Mouse (Mus musculus) heart, embryonic 15.5 days (tissue): ENCODE measurements around the gene Olfr62. TPM values are rescaled to one million over a fixed set of nuclear protein-coding genes. Genes with fewer than 3 reads are reported as not detected.
A peak's percentile ranks its signal among the peaks of the same experiment; 100 is the strongest.

Source experiments
- ATAC-seq: fragments of 200-750 bp; cut with Nextera tagmentation; replicated peaks from 2 replicates; pipeline ENCODE4 v1.8.0; 2017; ENCODE audit warnings: low read depth, moderate TSS enrichment; ENCODE audit not compliant: insufficient number of reproducible peaks, insufficient read depth, low FRiP score
- H3K27ac ChIP-seq: fragments of 300-500 bp; sonication (generic); 2 replicates; pipeline ENCODE4 v1.5.1; 2015; ENCODE audit warnings: mild to moderate bottlenecking, inconsistent platforms
- H3K27me3 ChIP-seq: fragments of 300-500 bp; sonication (generic); 2 replicates; pipeline ENCODE4 v1.6.1; 2015; ENCODE audit warnings: inconsistent platforms
- H3K36me3 ChIP-seq: fragments of 300-500 bp; sonication (generic); 2 replicates; pipeline ENCODE4 v1.6.1; 2015; ENCODE audit warnings: mild to moderate bottlenecking, inconsistent platforms
- H3K4me1 ChIP-seq: fragments of 300-500 bp; sonication (generic); replicated peaks from 2 replicates; pipeline ENCODE4 v1.6.1; 2015; ENCODE audit warnings: inconsistent platforms
- H3K4me2 ChIP-seq: fragments of 300-500 bp; sonication (generic); 2 replicates; pipeline ENCODE4 v1.6.1; 2015; ENCODE audit warnings: inconsistent platforms, mild to moderate bottlenecking, moderate library complexity
- H3K4me3 ChIP-seq: fragments of 300-500 bp; sonication (generic); 2 replicates; pipeline ENCODE4 v1.5.1; 2015; ENCODE audit warnings: mild to moderate bottlenecking, inconsistent platforms
- H3K9ac ChIP-seq: fragments of 300-500 bp; sonication (generic); 2 replicates; pipeline ENCODE4 v1.6.1; 2015; ENCODE audit warnings: mild to moderate bottlenecking, inconsistent platforms
- H3K9me3 ChIP-seq: fragments of 300-500 bp; sonication (generic); replicated peaks from 2 replicates; pipeline ENCODE4 v1.6.1; 2016; ENCODE audit warnings: inconsistent platforms
- WGBS: fragments of 180-500 bp; shearing (Covaris S2); methylation state at CpG from one replicate; pipeline ENCODE4 v1.1.7; 2015; ENCODE audit warnings: mixed read lengths; 5-methylcytosine and 5-hydroxymethylcytosine counted together
- polyA plus RNA-seq: library from polyadenylated mRNA; unstranded; fragments of >200 nt; fragmentation: Nextera tagmentation; extraction: Ambion mirVana; gene quantifications from 2 replicates; pipeline ENCODE4 v1.2.1, GENCODE M21; 2015

Gene Olfr62
- not detected in 2 replicates for polyA plus RNA-seq

DNA sequence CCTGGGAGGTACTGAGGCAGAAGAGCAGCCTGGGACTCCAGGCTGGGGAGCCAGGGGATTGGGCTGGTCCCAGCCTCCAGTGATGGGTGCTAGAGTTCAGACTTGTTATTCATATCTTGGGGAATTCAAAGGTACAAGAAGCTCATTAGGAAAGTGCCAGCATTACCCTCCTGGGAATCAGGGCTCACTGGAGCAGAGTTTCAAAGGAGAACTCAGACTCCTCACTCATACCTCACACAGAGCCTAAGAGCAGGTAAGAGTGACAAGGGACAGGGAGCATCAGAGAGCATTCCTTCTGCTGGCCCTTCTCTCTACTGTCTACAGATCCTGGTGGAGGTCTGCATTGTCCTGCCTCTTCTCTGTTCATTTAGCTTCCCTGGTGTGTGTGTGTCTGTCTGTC lies at the start of gene Olfr62:
Olfr62 (plus strand) TSS at position 301 of the 400 bp plus-strand sequence.
- no peak within 1 kb of the TSS for H3K9ac ChIP-seq
- H3K27ac ChIP-seq, result no peak within 1 kb of the TSS
- H3K4me3 ChIP-seq, result no peak within 1 kb of the TSS
- no peaks in the 10 kb centered on the region for H3K9me3 ChIP-seq
- no peak within 1 kb of the TSS for H3K4me2 ChIP-seq
- H3K27me3 ChIP-seq, result peaks cover 5% of the 10 kb centered on the region; the same call in 1 of the 2 replicates
- H3K4me1 ChIP-seq, result no peaks in the 10 kb centered on the region
- no peak for ATAC-seq
- H3K36me3 ChIP-seq, result no peaks in the 10 kb centered on the region

- Histone ChIP-seq H3K4me3 (no peak overlapping the region), H3K4me2 (no peak overlapping the region), H3K27me3 (peaks cover 39% of the 10 kb centered on the region), H3K4me1 (no peaks in the 10 kb centered on the region), H3K27ac (no peak overlapping the region), H3K9me3 (no peaks in the 10 kb centered on the region), H3K36me3 (no peaks in the 10 kb centered on the region), H3K9ac (no peak overlapping the region)
- 57% methylated on average over 3 of the region's 3 CpGs for WGBS
- no peak for ATAC-seq
Measured at GRCm38 (mm10) chr4:118609836-118610235, 48.9 kb upstream of the Olfr62 start.

GRCm38 (mm10) chr4:118612619-118613018 lies 46.1 kb upstream of the Olfr62 start:
- Histone ChIP-seq H3K27ac (no peak overlapping the region), H3K4me2 (no peak overlapping the region), H3K9me3 (no peaks in the 10 kb centered on the region), H3K9ac (no peak overlapping the region), H3K27me3 (peaks cover 39% of the 10 kb centered on the region), H3K36me3 (no peaks in the 10 kb centered on the region), H3K4me1 (no peaks in the 10 kb centered on the region), H3K4me3 (no peak overlapping the region)
- ATAC-seq, result no peak
- 21% methylated on average over 11 of the region's 11 CpGs for WGBS

DNA sequence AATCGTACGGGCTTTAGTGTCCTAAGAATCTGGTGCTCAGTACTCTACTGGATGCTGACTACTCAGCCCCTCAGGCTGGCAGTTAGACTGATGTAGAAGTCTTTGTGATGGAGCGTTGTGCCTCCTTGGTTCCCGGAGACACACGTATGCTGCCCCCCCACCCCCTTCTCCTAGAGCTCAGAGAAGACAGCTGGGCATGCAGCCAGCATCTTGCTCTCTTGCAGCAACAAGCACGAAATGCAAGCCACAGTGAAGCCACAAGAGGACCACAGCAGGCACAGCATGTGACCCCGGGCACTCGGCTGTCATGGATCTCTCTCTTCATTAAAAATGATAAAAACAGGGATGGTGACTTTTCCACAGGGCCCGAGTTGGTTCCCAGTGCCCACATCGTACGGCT lies 43.3 kb upstream of the Olfr62 start:
- no peaks in the 10 kb centered on the region for H3K4me1 ChIP-seq
- 74% methylated on average over 11 of the region's 11 CpGs for WGBS
- H3K27me3 ChIP-seq, result peaks cover 23% of the 10 kb centered on the region
- H3K36me3 ChIP-seq, result no peaks in the 10 kb centered on the region
- no peak overlapping the region for H3K9ac ChIP-seq
- no peak overlapping the region for H3K27ac ChIP-seq
- ATAC-seq, result no peak
- H3K4me2 ChIP-seq, result no peak overlapping the region
- no peak overlapping the region for H3K4me3 ChIP-seq
- H3K9me3 ChIP-seq, result no peaks in the 10 kb centered on the region

GRCm38 (mm10) chr4:118620279-118620966 lies 38.3 kb upstream of the Olfr62 start, which contains the start of the genes Cfap57 and Ebna1bp2:
Gene Cfap57, minus strand, starts transcription at chr4:118620777.
Gene Ebna1bp2, plus strand, starts transcription at chr4:118620799.
- Histone ChIP-seq H3K9me3 (no peaks in the 10 kb centered on the region), H3K4me1 (peaks cover 11% of the 10 kb centered on the region), H3K27ac (peak within 1 kb of the TSS; percentile 32; the same call in 1 of the 2 replicates), H3K4me2 (peak within 1 kb of the TSS; percentile 89), H3K27me3 (no peaks in the 10 kb centered on the region), H3K9ac (peak within 1 kb of the TSS; percentile 70), H3K36me3 (peaks cover 22% of the 10 kb centered on the region), H3K4me3 (peak within 1 kb of the TSS; percentile 69)
- WGBS, result 1% methylated on average over 32 of the region's 41 CpGs
- peak; percentile 84 for ATAC-seq

DNA sequence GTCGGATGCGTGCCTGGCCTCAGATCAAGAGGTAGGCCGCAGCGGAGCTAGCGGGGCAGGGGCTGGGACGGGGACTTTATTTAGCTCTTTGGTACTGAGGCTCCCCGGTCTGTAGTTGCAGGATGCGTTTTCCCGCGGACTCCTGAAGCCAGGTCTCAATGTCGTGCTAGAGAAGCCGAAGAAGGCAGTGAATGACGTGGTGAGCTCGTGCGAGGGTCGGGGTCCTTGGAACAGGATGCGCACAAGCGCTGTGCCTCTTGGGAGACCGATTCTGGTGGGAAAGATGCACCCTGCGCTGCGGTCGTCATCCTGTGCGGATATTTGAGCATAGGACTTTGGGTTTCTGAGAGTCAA lies 37.8 kb upstream of the Olfr62 start:
- peak; percentile 26; the same call in 1 of the 2 replicates for ATAC-seq
- H3K9ac ChIP-seq, result peak overlapping the region; percentile 70
- peaks cover 27% of the 10 kb centered on the region for H3K36me3 ChIP-seq
- WGBS, result under 1% methylated on average over 23 of the region's 23 CpGs
- peaks cover 11% of the 10 kb centered on the region for H3K4me1 ChIP-seq
- peak overlapping the region; percentile 89 for H3K4me2 ChIP-seq
- peak overlapping the region; percentile 69 for H3K4me3 ChIP-seq
- no peaks in the 10 kb centered on the region for H3K9me3 ChIP-seq
- H3K27ac ChIP-seq, result peak overlapping the region; percentile 32; the same call in 1 of the 2 replicates
- H3K27me3 ChIP-seq, result no peaks in the 10 kb centered on the region

DNA sequence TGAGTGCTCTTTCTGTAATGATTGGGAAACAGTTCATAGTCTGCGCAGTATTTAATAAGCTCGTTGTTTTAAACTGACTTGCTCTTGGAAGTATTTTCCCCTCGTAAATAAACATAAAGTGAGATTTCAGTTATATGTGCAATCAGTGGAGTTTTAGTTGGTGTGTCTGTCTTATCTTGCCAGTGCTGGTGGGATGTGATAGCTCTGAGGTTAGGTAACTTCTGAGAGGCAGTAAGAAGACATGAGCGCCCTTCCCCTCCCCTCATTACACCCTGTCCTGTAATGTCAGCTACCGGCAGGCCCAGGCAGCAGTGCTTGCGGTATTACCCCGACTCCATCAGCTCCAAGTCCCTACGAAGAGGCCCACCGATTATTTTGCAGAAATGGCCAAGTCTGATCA lies 37.0 kb upstream of the Olfr62 start:
- Histone ChIP-seq H3K4me2 (peak overlapping the region; percentile 89), H3K4me1 (peaks cover 11% of the 10 kb centered on the region), H3K9ac (peak overlapping the region; percentile 70; the same call in 1 of the 2 replicates), H3K4me3 (peak overlapping the region; percentile 69), H3K36me3 (peaks cover 34% of the 10 kb centered on the region), H3K9me3 (no peaks in the 10 kb centered on the region), H3K27ac (no peak overlapping the region), H3K27me3 (no peaks in the 10 kb centered on the region)
- WGBS, result 87% methylated on average over 9 of the region's 9 CpGs
- ATAC-seq, result no peak

DNA sequence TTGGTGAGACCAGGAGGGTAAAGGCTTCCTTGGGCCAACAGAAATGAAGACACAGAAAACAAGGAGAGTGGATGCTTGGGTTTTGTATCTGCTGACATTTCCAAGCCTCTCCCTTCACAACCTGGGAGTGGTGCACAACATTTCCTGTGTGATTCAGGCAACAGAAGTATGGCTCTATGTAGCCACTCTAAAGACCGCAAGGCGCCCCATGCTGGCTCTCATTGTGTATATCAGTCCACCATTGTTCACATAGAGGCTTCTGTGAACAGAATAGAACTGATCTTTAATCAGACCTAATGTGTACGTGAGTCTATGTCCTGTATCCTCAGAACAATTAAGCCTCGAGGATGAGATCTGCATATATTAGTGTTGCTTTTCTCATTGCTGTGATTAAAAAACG lies 28.5 kb upstream of the Olfr62 start:
- no peaks in the 10 kb centered on the region for H3K9me3 ChIP-seq
- H3K36me3 ChIP-seq, result peaks cover 40% of the 10 kb centered on the region
- no peak for ATAC-seq
- H3K4me2 ChIP-seq, result no peak overlapping the region
- H3K27me3 ChIP-seq, result no peaks in the 10 kb centered on the region
- 91% methylated on average over 5 of the region's 5 CpGs for WGBS
- no peaks in the 10 kb centered on the region for H3K4me1 ChIP-seq
- no peak overlapping the region for H3K4me3 ChIP-seq
- no peak overlapping the region for H3K9ac ChIP-seq
- no peak overlapping the region for H3K27ac ChIP-seq

DNA sequence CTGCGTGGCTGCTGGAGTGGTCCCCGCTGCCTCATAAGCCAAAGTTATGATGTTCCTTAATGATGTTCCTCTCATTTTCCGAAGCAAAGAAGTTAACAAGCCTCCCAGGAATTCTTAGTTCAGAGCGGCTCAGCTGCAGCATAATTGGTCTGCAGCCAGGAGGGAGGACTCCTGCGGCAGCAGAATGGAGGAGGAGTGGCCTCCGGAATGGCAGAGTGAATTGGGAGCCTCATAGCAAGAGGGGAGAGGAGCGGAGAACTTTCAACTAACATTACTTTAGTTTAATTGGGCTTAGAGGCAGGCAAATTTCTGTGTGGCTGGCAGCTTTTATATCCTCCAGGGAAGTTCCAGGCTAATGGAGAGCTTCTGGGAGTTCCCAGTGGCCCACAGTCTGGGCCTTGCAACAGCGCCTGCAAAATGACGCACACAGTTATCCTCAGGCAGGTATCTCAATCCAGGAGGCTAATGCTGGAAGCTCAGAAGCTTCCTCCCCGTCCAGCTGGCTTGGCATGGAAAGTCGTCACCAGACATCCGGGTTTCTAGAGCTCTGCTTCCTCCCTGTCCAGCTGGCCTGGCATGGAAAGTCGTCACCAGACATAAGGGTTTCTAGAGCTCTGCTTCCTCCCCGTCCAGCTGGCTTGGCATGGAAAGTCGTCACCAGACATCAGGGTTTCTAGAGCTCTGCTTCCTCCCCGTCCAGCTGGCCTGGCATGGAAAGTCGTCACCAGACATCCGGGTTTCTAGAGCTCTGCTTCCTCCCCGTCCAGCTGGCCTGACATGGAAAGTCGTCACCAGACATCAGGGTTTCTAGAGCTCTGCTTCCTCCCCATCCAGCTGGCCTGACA lies 16.2 kb upstream of the Olfr62 start:
- H3K9ac ChIP-seq, result no peak overlapping the region
- ATAC-seq, result no peak
- 39% methylated on average over 20 of the region's 20 CpGs for WGBS

GRCm38 (mm10) chr4:118645234-118645633 lies 13.5 kb upstream of the Olfr62 start:
- 7% methylated on average over 2 of the region's 2 CpGs for WGBS
- Histone ChIP-seq H3K27me3 (no peaks in the 10 kb centered on the region), H3K4me3 (no peak overlapping the region), H3K27ac (no peak overlapping the region), H3K36me3 (no peaks in the 10 kb centered on the region), H3K9me3 (no peaks in the 10 kb centered on the region), H3K4me1 (0 out of 2 replicates have a peak, but pooled peaks cover 6% of the 10 kb centered on the region), H3K4me2 (no peak overlapping the region), H3K9ac (no peak overlapping the region)
- no peak for ATAC-seq

More for the DNA sequence above, 16.2 kb upstream of the Olfr62 start:
- H3K4me1 ChIP-seq, result 0 out of 2 replicates have a peak, but pooled peaks cover 6% of the 10 kb centered on the region
- peak overlapping the region; percentile 32 for H3K27ac ChIP-seq
- H3K4me2 ChIP-seq, result peak overlapping the region; percentile 26; the same call in 1 of the 2 replicates
- H3K27me3 ChIP-seq, result no peaks in the 10 kb centered on the region
- H3K9me3 ChIP-seq, result no peaks in the 10 kb centered on the region
- H3K36me3 ChIP-seq, result no peaks in the 10 kb centered on the region
- H3K4me3 ChIP-seq, result no peak overlapping the region

GRCm38 (mm10) chr4:118687086-118687485 lies 28.3 kb downstream of the Olfr62 start:
- H3K9ac ChIP-seq, result no peak overlapping the region
- no peak for ATAC-seq
- no peak overlapping the region for H3K4me2 ChIP-seq
- H3K4me3 ChIP-seq, result no peak overlapping the region
- H3K27ac ChIP-seq, result no peak overlapping the region
- H3K9me3 ChIP-seq, result no peaks in the 10 kb centered on the region
- H3K36me3 ChIP-seq, result no peaks in the 10 kb centered on the region
- 18% methylated on average over 2 of the region's 2 CpGs for WGBS
- H3K4me1 ChIP-seq, result no peaks in the 10 kb centered on the region
- H3K27me3 ChIP-seq, result 0 out of 2 replicates have a peak, but pooled peaks cover 2% of the 10 kb centered on the region
